Mouse (Mus musculus) olfactory bulb, adult 2 months (tissue): Measurements from ENCODE around the gene Bcar3.

Experiments
- CTCF ChIP-seq: fragments of 200-500 bp; IDR thresholded peaks from 2 replicates; pipeline ENCODE4 v1.5.1; 2012; ENCODE audit warnings: low read depth, mild to moderate bottlenecking, low read length, moderate library complexity; ENCODE audit not compliant: insufficient read depth
- POLR2A ChIP-seq: fragments of 200-500 bp; IDR thresholded peaks from 2 replicates; pipeline ENCODE4 v1.6.1; 2012; ENCODE audit warnings: mild to moderate bottlenecking, low read depth, low read length, moderate library complexity; ENCODE audit not compliant: insufficient read depth

DNA sequence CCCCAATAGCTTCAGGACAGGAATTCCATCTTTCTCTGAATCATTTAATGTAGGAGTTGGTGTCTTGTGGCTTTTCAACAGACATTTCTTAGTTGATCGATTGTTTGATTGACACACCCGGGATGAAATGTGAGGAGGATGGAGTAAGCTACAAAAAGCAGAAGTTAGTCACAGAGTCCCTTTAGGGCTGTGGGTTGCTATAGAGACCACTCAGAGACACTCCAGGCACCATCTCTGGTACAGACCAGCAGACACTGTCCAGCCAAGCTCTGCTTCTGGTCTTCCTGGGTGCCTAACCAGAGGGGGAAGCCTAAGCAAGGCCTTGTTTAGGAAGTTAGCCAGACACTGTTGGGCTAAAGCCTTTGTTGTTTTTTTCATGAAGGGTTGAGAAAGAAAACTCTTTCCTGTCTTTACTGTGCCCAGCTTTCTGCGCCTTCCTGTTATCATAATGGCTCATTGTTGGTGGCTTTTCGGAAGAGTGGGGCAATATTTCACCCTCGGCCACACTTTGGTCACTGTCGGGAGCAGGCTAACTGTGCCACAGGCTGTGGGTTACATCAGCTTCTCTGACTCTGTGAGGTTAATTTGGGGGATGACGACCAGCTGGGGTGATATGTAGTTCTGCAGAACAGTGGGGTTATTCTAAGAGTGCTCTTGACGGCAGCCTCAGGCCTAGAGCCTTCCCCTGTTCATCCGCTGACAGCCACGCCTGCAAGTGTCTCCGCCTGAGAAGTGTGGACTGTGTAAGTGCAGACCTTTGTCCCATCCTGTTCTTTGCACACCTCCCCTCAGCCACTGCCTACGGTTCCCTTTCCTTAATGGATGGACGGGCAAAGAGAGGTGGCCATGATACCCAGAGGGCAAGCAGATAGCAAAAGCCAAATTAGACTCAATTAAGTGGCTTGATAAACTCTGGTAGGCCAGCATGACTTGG lies 46.5 kb downstream of the Bcar3 start:
- TF ChIP-seq CTCF: no peak
- TF ChIP-seq POLR2A: no peak
